Mouse (Mus musculus) adrenal gland, adult (tissue): ENCODE measurements around the gene Amigo2.
"Not testable (repeated sequence)": the region's sequence is repeated elsewhere in the genome, so short reads cannot be mapped to it uniquely, and the experiment has no call there.

ENCODE experiments used
- DNase-seq, 2 experiments: peaks; one replicate each; pipeline ENCODE4 v3.0.0; 2022 to 2023; ENCODE audit warnings: low spot score in 1 of 2; ENCODE audit not compliant: inconsistent age in 2 of 2

Gene Amigo2

GRCm38 (mm10) chr15:97229494-97230077, 17.5 kb downstream of the Amigo2 start:
- DNase-seq = no peak

GRCm38 (mm10) chr15:97224003-97224402, 23.1 kb downstream of the Amigo2 start:
- DNase-seq = no peak

GRCm38 (mm10) chr15:97223431-97223830, 23.7 kb downstream of the Amigo2 start:
- no peak for DNase-seq

GRCm38 (mm10) chr15:97216843-97217242, 30.2 kb downstream of the Amigo2 start:
- no peak for DNase-seq

GRCm38 (mm10) chr15:97212501-97213477, 34.3 kb downstream of the Amigo2 start:
- no peak for DNase-seq

GRCm38 (mm10) chr15:97209754-97210153, 37.3 kb downstream of the Amigo2 start:
- DNase-seq = not testable (repeated sequence)

GRCm38 (mm10) chr15:97206506-97206905, 40.6 kb downstream of the Amigo2 start:
- DNase-seq = no peak

- DNase-seq = no peak
Measured at GRCm38 (mm10) chr15:97205776-97206175, 41.3 kb downstream of the Amigo2 start.

- DNase-seq = peak in 1 of 2 experiments; percentile 28
Measured at GRCm38 (mm10) chr15:97204889-97205288, 42.2 kb downstream of the Amigo2 start.

- no peak for DNase-seq
Measured at GRCm38 (mm10) chr15:97196644-97197043, 50.4 kb downstream of the Amigo2 start.

- peak in 1 of 2 experiments; percentile 75 for DNase-seq
Measured at GRCm38 (mm10) chr15:97195628-97196027, 51.5 kb downstream of the Amigo2 start.
